Mouse (Mus musculus): ENCODE data around the gene Muc13. TPM values are rescaled to one million over a fixed set of nuclear protein-coding genes. Genes with fewer than 3 reads are reported as not detected.

The Muc13 gene
- polyA plus RNA-seq, 1 experiment from 2014 or later, result 0.17 TPM

DNA sequence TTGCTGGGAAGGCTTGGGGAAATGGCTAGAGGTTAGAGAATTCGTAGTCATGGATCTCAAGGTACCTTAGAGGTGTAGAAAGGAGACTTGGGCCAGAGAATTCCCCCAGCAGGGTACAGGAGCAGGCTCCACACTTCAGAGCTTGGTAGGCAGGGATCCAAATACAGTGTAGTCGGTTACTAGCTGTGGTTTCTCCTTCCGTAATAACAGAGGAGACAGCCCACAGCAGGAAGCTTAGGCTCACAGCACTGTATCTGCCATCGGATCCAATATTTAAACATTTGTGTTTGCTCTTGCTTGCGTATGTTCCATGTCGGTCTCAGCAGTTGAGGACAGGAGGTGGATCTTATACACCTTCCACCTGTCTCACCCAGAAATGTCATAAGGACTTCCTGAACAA lies 2.0 kb downstream of the Muc13 start:
- H3K9me3 ChIP-seq, result no peaks in the 10 kb centered on the region
- H3K9ac ChIP-seq, result no peak overlapping the region
- H3K4me3 ChIP-seq, result no peak overlapping the region
- WGBS, result 84% methylated on average over 6 of the region's 6 CpGs
- H3K4me1 ChIP-seq, result no peaks in the 10 kb centered on the region
- H3K36me3 ChIP-seq, result no peaks in the 10 kb centered on the region
- no peak overlapping the region for H3K27ac ChIP-seq
- ATAC-seq (ENCODE audit: insufficient number of reproducible peaks, insufficient read depth, low FRiP score, low TSS enrichment), result no peak
- H3K27me3 ChIP-seq, result no peaks in the 10 kb centered on the region
- no peak overlapping the region for H3K4me2 ChIP-seq (replicated peaks)

DNA sequence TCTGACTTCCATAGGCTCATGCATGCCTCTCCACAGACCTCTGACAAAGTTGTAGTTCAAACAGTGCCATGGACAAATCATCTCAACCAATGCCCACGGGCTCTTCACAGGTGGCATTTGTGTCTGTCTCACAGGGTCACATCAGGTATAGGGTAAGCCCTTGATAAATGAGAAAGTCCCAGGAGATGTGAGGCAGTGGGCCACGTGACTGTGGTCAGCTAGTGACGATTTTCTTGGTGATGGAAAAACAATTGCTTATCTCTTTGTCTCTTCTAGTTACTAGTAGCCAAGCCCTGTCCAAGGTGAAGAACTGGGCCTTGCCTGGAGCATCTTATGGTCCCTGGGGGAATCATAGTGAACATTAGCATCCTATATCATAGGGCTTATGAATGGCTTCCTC lies 2.9 kb downstream of the Muc13 start:
- ATAC-seq (ENCODE audit: insufficient number of reproducible peaks, insufficient read depth, low FRiP score, low TSS enrichment), result no peak
- Histone ChIP-seq H3K9me3 (no peaks in the 10 kb centered on the region), H3K27me3 (no peaks in the 10 kb centered on the region), H3K4me1 (no peaks in the 10 kb centered on the region), H3K36me3 (no peaks in the 10 kb centered on the region), H3K9ac (no peak overlapping the region), H3K4me2 (replicated peaks) (no peak overlapping the region), H3K27ac (no peak overlapping the region), H3K4me3 (no peak overlapping the region)
- 91% methylated on average over 3 of the region's 3 CpGs for WGBS

DNA sequence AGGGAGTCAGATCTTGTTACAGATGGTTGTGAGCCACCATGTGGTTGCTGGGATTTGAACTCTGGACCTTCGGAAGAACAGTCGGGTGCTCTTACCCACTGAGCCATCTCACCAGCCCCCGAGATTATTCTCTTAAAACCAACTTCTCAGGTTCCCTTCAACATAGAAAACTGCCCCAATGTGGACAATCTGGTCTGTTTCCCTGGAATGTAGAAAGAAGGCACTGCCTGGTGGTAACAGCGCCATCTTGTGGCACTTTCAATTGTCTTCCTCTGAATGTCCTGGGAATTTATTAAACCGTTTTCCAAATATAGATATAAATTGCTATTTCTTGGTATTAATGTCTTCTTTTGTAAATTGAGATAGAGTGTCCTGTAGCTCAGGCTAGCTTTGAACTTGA lies 4.0 kb downstream of the Muc13 start:
- Histone ChIP-seq H3K27ac (no peak overlapping the region), H3K4me1 (no peaks in the 10 kb centered on the region), H3K9ac (no peak overlapping the region), H3K4me3 (no peak overlapping the region), H3K27me3 (no peaks in the 10 kb centered on the region), H3K4me2 (replicated peaks) (no peak overlapping the region), H3K9me3 (no peaks in the 10 kb centered on the region), H3K36me3 (no peaks in the 10 kb centered on the region)
- ATAC-seq (ENCODE audit: insufficient number of reproducible peaks, insufficient read depth, low FRiP score, low TSS enrichment), result no peak
- WGBS, result 42% methylated on average over 5 of the region's 5 CpGs

DNA sequence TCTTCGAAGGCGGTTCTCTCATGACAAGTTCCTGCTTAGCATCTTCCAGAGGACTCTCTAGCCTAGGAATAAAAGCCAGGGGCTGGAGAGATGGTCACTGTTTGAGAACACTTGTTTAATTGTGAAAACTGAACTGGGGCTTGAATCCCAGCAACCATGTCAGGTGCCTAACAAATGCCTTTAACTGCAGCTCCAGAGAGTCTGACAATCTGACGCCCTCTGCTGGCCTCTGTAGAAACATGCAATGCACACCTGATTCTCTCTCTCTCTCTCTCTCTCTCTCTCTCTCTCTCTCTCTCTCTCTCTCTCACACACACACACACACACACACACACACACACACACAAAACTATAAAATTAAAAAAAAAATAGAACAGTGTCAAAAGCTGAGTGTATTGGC lies 16.2 kb downstream of the Muc13 start:
- H3K27me3 ChIP-seq, result no peaks in the 10 kb centered on the region
- H3K27ac ChIP-seq, result no peak overlapping the region
- no peaks in the 10 kb centered on the region for H3K4me1 ChIP-seq
- no peak for ATAC-seq (ENCODE audit: insufficient number of reproducible peaks, insufficient read depth, low FRiP score, low TSS enrichment)
- WGBS, result 66% methylated on average over 3 of the region's 3 CpGs
- H3K9me3 ChIP-seq, result no peaks in the 10 kb centered on the region
- no peak overlapping the region for H3K4me3 ChIP-seq
- no peak overlapping the region for H3K9ac ChIP-seq
- H3K36me3 ChIP-seq, result no peaks in the 10 kb centered on the region
- no peak overlapping the region for H3K4me2 ChIP-seq (replicated peaks)

DNA sequence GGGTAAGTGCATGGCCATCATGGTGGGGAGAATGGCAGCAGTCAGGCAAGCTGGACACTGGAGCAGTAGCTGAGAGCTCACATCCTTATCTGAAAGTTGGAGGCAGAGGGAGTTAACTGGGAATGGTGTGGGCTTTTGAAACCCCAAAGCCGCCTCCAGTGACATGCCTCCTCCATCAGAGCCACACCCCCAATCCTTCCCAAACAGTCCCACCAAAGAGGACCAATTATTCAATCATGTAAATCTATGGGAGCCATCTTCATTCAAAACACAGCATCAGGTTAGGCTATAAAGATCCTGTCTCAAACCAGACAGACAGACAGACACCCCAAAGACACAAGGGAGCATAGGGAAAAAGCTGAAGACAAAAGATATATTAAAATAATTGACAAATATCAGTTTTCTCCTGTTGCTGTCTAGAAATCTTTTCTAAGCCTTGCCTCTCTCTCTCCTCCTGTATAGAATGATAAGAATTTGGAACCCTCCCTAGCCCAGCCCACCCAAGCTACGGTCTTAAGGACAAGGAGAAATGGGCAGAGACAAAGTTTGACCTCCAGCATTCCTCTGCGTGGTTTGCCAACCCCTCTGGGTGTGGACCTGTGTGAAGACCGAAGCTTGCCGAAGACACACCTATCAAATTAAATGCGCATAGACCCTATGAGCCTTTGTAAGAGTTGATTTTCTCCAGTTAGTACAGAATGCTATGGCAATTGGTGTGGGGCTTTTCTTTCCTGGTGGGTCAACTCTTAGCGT lies 24.8 kb downstream of the Muc13 start:
- no peaks in the 10 kb centered on the region for H3K27me3 ChIP-seq
- no peaks in the 10 kb centered on the region for H3K9me3 ChIP-seq
- no peaks in the 10 kb centered on the region for H3K36me3 ChIP-seq
- H3K9ac ChIP-seq, result no peak overlapping the region
- ATAC-seq (ENCODE audit: insufficient number of reproducible peaks, insufficient read depth, low FRiP score, low TSS enrichment), result no peak
- H3K27ac ChIP-seq, result no peak overlapping the region
- no peaks in the 10 kb centered on the region for H3K4me1 ChIP-seq
- H3K4me3 ChIP-seq, result no peak overlapping the region
- H3K4me2 ChIP-seq (replicated peaks), result no peak overlapping the region
- 85% methylated on average over 7 of the region's 7 CpGs for WGBS

DNA sequence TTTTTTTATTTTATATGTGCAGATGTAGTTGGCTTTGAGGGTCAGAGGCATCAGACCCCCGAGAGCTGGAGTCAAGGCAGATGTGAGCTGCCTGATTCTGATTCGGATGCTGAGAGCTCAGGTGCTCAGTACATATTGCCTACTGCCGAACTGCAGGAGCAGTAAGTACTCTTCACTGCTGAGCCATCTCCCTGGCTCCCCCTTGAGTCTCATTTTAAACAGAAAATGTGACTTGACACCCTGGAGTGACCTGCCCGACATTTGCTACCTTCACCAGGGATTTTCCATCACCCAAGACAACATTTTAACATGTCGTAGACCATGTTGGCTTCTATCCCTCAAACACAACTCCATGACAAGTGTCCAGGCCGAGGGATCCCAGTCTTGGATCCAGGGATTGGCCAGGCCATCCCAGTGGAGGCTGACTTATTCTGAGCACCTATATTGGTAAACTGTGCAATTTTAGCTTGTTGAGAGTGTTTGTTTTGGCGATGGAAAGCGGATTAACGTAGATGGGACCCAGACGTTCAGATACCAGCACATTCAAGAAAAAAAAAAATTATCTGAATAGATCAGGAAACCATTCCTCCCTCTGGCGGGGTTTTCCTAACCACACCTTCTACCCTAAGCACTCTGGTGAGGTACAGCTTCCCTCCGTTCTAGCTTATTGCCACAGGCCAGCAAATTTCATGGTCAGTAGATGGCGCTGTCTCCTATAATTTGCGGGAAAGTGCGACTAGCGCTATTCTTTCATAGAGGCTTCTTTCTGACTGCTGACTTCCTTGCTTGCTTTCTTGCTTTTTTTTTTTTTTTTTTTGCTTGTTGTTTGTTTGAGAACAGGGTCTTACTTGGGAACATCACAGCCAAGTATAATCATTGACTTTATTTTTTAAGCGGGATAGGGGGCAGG lies 26.7 kb downstream of the Muc13 start:
- WGBS, result 20% methylated on average over 17 of the region's 17 CpGs
- H3K27me3 ChIP-seq, result no peaks in the 10 kb centered on the region
- H3K36me3 ChIP-seq, result no peaks in the 10 kb centered on the region
- no peak overlapping the region for H3K9ac ChIP-seq
- H3K4me3 ChIP-seq, result no peak overlapping the region
- H3K4me1 ChIP-seq, result no peaks in the 10 kb centered on the region
- no peak overlapping the region for H3K4me2 ChIP-seq (replicated peaks)
- no peak overlapping the region for H3K27ac ChIP-seq
- no peak for ATAC-seq (ENCODE audit: insufficient number of reproducible peaks, insufficient read depth, low FRiP score, low TSS enrichment)
- H3K9me3 ChIP-seq, result no peaks in the 10 kb centered on the region

DNA sequence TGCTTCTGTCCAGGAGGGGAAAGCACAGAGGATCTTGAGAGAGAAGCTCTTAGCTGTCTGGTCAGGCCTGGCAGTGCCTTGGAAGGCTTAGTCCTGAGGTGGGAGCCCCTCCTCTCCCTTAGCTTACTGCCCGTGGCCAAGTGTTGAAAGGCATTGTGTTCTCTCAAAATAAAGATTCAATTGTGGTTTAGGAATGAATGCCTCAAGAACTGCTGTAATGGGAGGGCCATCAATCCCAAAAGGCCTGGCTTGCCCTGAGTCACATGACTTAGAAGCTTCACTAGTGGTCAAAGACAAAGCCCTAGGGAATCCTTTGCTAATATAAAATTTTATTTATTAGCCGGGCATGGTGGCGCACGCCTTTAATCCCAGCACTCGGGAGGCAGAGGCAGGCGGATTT lies 30.8 kb downstream of the Muc13 start:
- H3K4me1 ChIP-seq, result 0 out of 2 replicates have a peak, but pooled peaks cover 8% of the 10 kb centered on the region
- 78% methylated on average over 6 of the region's 6 CpGs for WGBS
- no peak overlapping the region for H3K9ac ChIP-seq
- no peak overlapping the region for H3K4me3 ChIP-seq
- no peaks in the 10 kb centered on the region for H3K9me3 ChIP-seq
- no peak overlapping the region for H3K4me2 ChIP-seq (replicated peaks)
- H3K27ac ChIP-seq, result no peak overlapping the region
- H3K36me3 ChIP-seq, result no peaks in the 10 kb centered on the region
- no peak for ATAC-seq (ENCODE audit: insufficient number of reproducible peaks, insufficient read depth, low FRiP score, low TSS enrichment)
- H3K27me3 ChIP-seq, result no peaks in the 10 kb centered on the region

DNA sequence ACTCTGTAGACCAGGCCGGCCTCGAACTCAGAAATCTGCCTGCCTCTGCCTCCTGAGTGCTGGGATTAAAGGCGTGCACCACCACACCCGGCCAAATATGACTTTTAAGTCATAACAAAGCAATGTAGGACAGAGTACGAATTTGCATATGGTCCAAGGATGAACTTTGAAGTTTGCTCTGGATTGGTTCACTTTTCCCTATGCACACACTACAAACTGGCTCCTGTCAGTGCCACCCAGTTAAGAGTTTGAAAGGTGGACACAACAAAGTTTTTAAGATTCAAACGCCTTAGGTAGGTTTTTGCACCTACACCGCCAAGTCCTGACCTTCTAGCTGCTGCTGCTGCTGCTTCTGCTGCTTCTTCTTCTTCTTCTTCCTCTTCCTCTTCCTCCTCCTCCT lies 34.7 kb downstream of the Muc13 start:
- Histone ChIP-seq H3K27me3 (no peaks in the 10 kb centered on the region), H3K9ac (no peak overlapping the region), H3K4me1 (peaks cover 23% of the 10 kb centered on the region), H3K36me3 (no peaks in the 10 kb centered on the region), H3K4me2 (replicated peaks) (no peak overlapping the region), H3K4me3 (no peak overlapping the region), H3K9me3 (no peaks in the 10 kb centered on the region), H3K27ac (no peak overlapping the region)
- ATAC-seq (ENCODE audit: insufficient number of reproducible peaks, insufficient read depth, low FRiP score, low TSS enrichment), result no peak
- 90% methylated on average over 7 of the region's 7 CpGs for WGBS

DNA sequence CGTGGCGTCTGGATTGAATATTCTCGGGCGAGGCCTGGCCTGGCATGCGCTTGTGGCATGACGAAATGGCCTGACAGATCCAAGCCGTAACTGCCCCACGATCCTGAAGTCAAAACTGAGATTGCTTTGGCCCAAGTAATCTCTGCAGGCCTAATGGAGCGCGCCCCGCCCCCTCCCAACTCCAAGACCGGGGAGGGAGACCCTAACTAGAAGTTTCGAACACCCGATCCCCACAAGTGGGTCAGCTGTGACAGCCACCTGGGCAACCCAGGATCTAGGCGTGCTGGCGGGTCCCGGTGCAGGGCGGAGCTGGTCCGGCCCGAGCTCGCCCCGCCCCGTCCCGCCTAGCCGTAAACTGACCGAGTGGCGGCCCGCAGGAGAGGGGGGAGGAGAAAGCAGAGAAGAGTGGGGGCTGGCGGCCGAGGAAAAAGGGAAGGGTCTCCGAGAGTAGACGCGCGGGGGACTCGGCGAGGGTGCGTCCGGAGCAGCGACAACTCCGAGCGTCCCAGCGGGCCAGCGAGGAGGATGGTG lies 35.5 kb downstream of the Muc13 start, which contains the start of gene Itgb5:
Itgb5 (plus strand) TSS at position 365 of the 531 bp plus-strand sequence.
- Histone ChIP-seq H3K4me2 (replicated peaks) (peak within 1 kb of the TSS; percentile 57), H3K4me1 (peaks cover 32% of the 10 kb centered on the region), H3K9me3 (no peaks in the 10 kb centered on the region), H3K27ac (peak within 1 kb of the TSS; percentile 91), H3K9ac (peak within 1 kb of the TSS; percentile 87), H3K4me3 (peak within 1 kb of the TSS; percentile 70), H3K36me3 (no peaks in the 10 kb centered on the region), H3K27me3 (no peaks in the 10 kb centered on the region)
- ATAC-seq (ENCODE audit: insufficient number of reproducible peaks, insufficient read depth, low FRiP score, low TSS enrichment), result peak; percentile 75
- WGBS, result under 1% methylated on average over 43 of the region's 43 CpGs

DNA sequence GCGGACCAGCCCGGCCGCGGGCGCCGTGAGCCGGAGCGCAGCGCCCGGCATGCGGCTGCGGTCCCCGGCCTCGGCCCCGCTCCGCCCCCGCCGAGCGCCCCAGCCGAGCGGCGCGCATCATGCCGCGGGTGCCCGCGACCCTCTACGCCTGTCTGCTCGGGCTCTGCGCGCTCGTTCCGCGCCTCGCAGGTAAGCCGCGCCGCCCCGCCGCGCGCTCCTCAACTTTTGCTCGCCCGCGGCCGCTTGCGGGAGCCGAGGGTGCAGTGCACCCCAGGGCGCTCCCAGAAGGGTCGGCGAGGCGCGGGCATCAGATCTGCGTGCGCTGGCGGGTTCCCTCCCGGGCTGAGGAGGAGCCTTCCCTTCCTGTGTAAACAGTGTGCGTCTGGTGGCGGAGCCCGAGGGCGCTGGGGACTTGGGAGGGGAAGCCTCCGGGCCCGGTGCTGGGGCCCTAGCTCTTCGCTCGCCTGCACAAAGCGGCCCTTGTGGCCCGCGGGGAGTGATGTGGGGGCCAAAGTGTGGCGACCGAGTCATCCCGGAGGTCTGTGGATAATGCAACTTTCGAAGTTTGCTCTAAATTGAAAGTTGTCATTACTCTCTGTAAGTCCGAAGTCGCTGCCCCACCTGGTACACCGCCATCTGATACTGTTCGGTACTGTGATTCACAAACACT lies 36.1 kb downstream of the Muc13 start:
- Histone ChIP-seq H3K9ac (peak overlapping the region; percentile 87), H3K4me2 (replicated peaks) (peak overlapping the region; percentile 57), H3K27ac (peak overlapping the region; percentile 91), H3K9me3 (no peaks in the 10 kb centered on the region), H3K4me1 (peaks cover 35% of the 10 kb centered on the region), H3K36me3 (no peaks in the 10 kb centered on the region), H3K4me3 (peak overlapping the region; percentile 70), H3K27me3 (no peaks in the 10 kb centered on the region)
- peak; percentile 44 for ATAC-seq (ENCODE audit: insufficient number of reproducible peaks, insufficient read depth, low FRiP score, low TSS enrichment)
- WGBS, result under 1% methylated on average over 65 of the region's 76 CpGs

DNA sequence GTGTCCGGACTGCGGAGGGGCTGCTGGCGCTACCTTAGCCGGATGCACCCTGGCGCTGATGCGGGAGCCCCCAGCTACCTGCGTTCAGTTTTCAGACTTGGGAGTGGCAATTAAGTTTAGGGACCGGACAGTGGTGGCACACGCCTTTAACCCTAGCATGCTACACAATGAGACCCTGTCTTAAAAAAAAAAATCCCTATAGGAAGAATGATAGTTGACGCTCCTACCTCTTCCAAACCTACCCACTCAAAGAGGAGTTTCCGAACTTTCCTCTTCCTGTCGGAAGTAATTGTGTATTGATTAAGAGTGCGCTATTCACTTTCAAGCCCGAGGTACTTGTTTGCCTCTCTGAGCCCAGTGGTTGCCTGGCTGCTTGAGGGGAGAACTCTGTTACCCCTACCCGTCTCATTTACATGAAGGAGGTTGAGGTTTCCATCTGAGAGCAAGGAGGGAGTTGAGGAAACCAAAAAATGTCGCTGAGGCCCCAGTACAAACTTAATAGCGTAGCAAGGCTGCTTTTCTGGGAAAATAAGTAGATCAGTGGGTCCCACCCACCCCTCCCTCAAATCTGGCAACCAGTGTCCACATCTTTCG lies 36.8 kb downstream of the Muc13 start:
- WGBS, result 2% methylated on average over 18 of the region's 18 CpGs
- H3K4me1 ChIP-seq, result peaks cover 35% of the 10 kb centered on the region
- peak overlapping the region; percentile 91 for H3K27ac ChIP-seq

More for the DNA sequence above, 36.8 kb downstream of the Muc13 start:
- no peak; the same call in 1 of the 2 replicates for ATAC-seq (ENCODE audit: insufficient number of reproducible peaks, insufficient read depth, low FRiP score, low TSS enrichment)
- H3K9ac ChIP-seq, result peak overlapping the region; percentile 87
- no peaks in the 10 kb centered on the region for H3K9me3 ChIP-seq
- no peaks in the 10 kb centered on the region for H3K27me3 ChIP-seq
- peak overlapping the region; percentile 70 for H3K4me3 ChIP-seq
- peak overlapping the region; percentile 57 for H3K4me2 ChIP-seq (replicated peaks)
- no peaks in the 10 kb centered on the region for H3K36me3 ChIP-seq
